Mouse (Mus musculus) embryonic fibroblast, embryonic 13.5 days (primary cell): ENCODE results near the gene Sit1. TPM values are rescaled to one million over a fixed set of nuclear protein-coding genes. Genes with fewer than 3 reads are reported as not detected.
"Not testable (repeated sequence)": the region's sequence is repeated elsewhere in the genome, so short reads cannot be mapped to it uniquely, and the experiment has no call there.

ENCODE experiments used
- H3K27ac ChIP-seq: 2 replicates; pipeline ENCODE4 v1.5.1; 2012; ENCODE audit warnings: low read length, control low read depth, inconsistent platforms; ENCODE audit not compliant: insufficient read depth
- H3K4me1 ChIP-seq: 2 replicates; pipeline ENCODE4 v1.6.1; 2011; ENCODE audit warnings: low read length; ENCODE audit not compliant: control insufficient read depth, insufficient read depth
- H3K4me3 ChIP-seq: 2 replicates; pipeline ENCODE4 v1.5.1; 2011; ENCODE audit warnings: mild to moderate bottlenecking, control low read depth, low read length; ENCODE audit not compliant: insufficient read depth
- CTCF ChIP-seq: IDR thresholded peaks from 2 replicates; pipeline ENCODE4 v1.5.1; 2011; ENCODE audit warnings: mild to moderate bottlenecking, control low read depth, low read length, moderate library complexity, borderline replicate concordance; ENCODE audit not compliant: insufficient read depth
- POLR2A ChIP-seq: IDR thresholded peaks from 2 replicates; pipeline ENCODE4 v1.6.1; 2011; ENCODE audit warnings: low read depth, mild to moderate bottlenecking, control low read depth, low read length, moderate library complexity
- polyA plus RNA-seq: library from polyadenylated mRNA; stranded (reverse); fragments of >200 nt; gene quantifications from 2 replicates; pipeline ENCODE4 v1.2.4, GENCODE M21; 2011; ENCODE audit warnings: low read depth; ENCODE audit not compliant: missing spikeins, insufficient read length

Gene Sit1
- polyA plus RNA-seq, 1 experiment = not detected

GRCm38 (mm10) chr4:43492101-43492820 lies 8.7 kb upstream of the Sit1 start:
- Histone ChIP-seq H3K4me1 (0 out of 2 replicates have a peak, but pooled peaks cover 5% of the 10 kb centered on the region), H3K27ac (no peak overlapping the region), H3K4me3 (no peak overlapping the region)
- no peak for TF ChIP-seq POLR2A
- TF ChIP-seq CTCF = no peak

GRCm38 (mm10) chr4:43490801-43491200 lies 7.3 kb upstream of the Sit1 start:
- H3K4me1 ChIP-seq = 0 out of 2 replicates have a peak, but pooled peaks cover 5% of the 10 kb centered on the region
- TF ChIP-seq CTCF (no peak), POLR2A (no peak)
- H3K4me3 ChIP-seq = no peak overlapping the region
- no peak overlapping the region for H3K27ac ChIP-seq

GRCm38 (mm10) chr4:43489611-43490010 lies 6.1 kb upstream of the Sit1 start:
- Histone ChIP-seq H3K4me3 (no peak overlapping the region), H3K27ac (no peak overlapping the region), H3K4me1 (no peaks in the 10 kb centered on the region)
- TF ChIP-seq POLR2A (no peak), CTCF (no peak)

- not testable (repeated sequence) for H3K27ac ChIP-seq
Observed at GRCm38 (mm10) chr4:43485666-43486065, 2.1 kb upstream of the Sit1 start.

GRCm38 (mm10) chr4:43482591-43482990 lies 943 bp downstream of the Sit1 start:
- TF ChIP-seq POLR2A (no peak), CTCF (no peak)
- no peak overlapping the region for H3K27ac ChIP-seq
- no peaks in the 10 kb centered on the region for H3K4me1 ChIP-seq
- H3K4me3 ChIP-seq = no peak overlapping the region

More at GRCm38 (mm10) chr4:43485666-43486065, 2.1 kb upstream of the Sit1 start:
- H3K4me3 ChIP-seq, H3K4me1 ChIP-seq: not testable (repeated sequence)

- H3K4me3 ChIP-seq = no peak overlapping the region
- no peak overlapping the region for H3K27ac ChIP-seq
- H3K4me1 ChIP-seq = no peaks in the 10 kb centered on the region
- TF ChIP-seq CTCF (no peak), POLR2A (no peak)
Observed at GRCm38 (mm10) chr4:43481894-43482456, 1.6 kb downstream of the Sit1 start.

GRCm38 (mm10) chr4:43480985-43481384 lies 2.5 kb downstream of the Sit1 start:
- Histone ChIP-seq H3K4me1 (no peaks in the 10 kb centered on the region), H3K27ac (no peak overlapping the region), H3K4me3 (no peak overlapping the region)
- no peak for TF ChIP-seq CTCF
- no peak for TF ChIP-seq POLR2A

GRCm38 (mm10) chr4:43478906-43479832 lies 4.4 kb downstream of the Sit1 start:
- Histone ChIP-seq H3K27ac (no peak overlapping the region), H3K4me1 (no peaks in the 10 kb centered on the region), H3K4me3 (no peak overlapping the region)
- TF ChIP-seq POLR2A (no peak), CTCF (no peak)

- Histone ChIP-seq H3K27ac (no peak overlapping the region), H3K4me3 (no peak overlapping the region), H3K4me1 (no peaks in the 10 kb centered on the region)
- TF ChIP-seq POLR2A (no peak), CTCF (no peak)
Observed at GRCm38 (mm10) chr4:43478534-43478858, 5.0 kb downstream of the Sit1 start.
